Mouse (Mus musculus) left cerebral cortex, postnatal 4 days (tissue): Measurements from ENCODE around the gene Bcl7c. TPM values are rescaled to one million over a fixed set of nuclear protein-coding genes. Genes with fewer than 3 reads are reported as not detected.
A peak's percentile ranks its signal among the peaks of the same experiment; 100 is the strongest.
"Not testable (repeated sequence)": the region's sequence is repeated elsewhere in the genome, so short reads cannot be mapped to it uniquely, and the experiment has no call there.

Experiments used
- DNase-seq: peaks from one replicate; pipeline ENCODE4 v3.0.0-alpha.2; 2022
- intact Hi-C: fragments of 180-260 bp; cut with DNase I; formaldehyde crosslinking; loops from one replicate; pipeline ENCODE4 v1.15.1; 2025
- total RNA-seq, 2 experiments: library from RNA; stranded (reverse); gene quantifications; 2 replicates each; pipeline ENCODE4 v1.2.3; 2021

Bcl7c gene
- total RNA-seq, 2 experiments from 2014 or later, result 87.2 to 94.3 TPM

DNA sequence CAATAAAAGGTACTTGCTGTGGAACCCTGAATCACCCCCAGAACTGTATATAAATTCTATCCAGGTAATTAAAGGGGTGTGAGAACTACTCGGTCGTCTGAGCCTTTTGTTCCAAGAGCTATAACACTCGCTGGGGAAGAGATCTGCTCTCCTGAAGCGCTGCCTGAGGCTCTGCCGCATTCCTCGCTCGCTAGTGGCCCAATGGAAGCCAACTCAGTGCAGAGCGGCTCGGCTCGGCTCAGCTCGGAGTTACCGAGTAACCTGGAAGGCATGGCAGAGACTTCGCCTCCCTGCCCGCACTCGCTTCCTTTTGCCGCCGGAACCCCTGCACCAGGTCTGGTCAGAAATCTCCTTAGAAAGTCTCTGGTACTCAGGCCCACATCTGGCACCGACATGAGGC, 56.7 kb downstream of the Bcl7c start:
- intact Hi-C loops, result no loop called here

DNA sequence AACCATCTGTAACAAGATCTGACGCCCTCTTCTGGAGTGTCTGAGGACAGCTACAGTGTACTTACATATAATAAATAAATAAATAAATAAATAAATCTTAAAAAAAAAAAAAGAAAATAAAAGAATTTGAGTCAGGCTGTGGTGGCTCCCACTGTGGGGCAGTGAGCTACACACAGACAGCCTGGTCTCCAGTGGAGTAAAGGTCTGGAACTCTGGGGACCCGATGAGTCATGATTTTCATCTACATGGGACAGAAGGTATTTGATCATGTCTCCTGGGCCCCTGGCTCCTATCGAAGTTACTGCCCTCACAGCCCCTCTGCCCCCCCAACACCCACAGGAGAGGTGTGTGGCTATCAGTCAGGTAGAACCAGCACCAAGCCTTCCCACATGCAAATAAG, 57.1 kb downstream of the Bcl7c start:
- DNase-seq, result no peak
- intact Hi-C loops, result no loop called here

More for the DNA sequence above, 56.7 kb downstream of the Bcl7c start:
- no peak for DNase-seq

DNA sequence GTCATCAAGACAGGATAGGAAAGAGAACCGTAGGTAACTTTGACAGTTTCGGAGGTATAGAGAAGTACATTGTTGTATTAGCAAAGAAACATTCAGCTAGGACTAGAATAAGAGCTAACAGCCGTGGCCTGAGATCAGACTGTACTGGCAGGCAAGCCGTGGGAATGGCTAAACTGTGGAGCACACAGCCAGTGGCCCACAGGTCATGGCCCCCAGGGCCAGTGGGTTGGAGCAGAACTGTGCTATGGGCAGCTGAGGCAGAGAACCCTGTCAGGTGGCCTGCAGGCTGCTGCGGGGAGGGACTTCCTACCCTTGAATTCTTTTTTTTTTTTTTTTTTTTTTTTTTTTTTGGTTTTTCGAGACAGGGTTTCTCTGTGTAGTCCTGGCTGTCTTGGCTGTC, 59.5 kb downstream of the Bcl7c start:
- no peak for DNase-seq
- intact Hi-C loops, result no loop called here

DNA sequence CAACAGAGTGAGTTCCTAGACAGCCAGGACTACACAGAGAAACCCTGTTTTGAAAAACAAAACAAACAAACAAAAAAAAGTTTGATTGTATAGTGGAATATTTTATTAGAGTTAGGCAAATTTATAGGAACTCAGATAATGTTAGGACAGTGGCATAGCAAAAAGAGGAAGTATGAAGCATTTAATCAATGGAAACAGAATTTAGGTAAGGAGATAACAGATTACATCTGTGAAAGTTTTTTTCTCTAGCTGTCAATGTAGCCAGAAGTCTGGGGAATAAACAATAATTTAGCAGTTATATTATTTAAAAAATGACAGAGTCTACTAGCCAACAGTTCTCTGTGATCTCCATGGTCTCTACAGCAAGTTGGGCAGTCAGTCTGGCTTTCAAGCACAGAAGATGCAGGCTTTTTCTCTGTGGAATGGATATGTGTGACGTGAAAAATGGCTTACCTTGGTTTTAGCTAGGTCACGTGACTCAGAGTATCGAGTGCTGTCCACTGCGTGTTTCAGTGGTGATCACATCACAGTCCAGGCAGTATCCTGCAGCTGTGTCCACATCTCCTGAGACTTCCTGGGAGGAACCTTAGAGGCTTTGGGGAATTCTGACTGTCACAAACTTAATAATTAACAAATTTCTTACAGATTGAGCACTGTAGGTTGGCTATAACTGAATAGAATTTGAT, 60.1 kb downstream of the Bcl7c start:
- no peak for DNase-seq
- intact Hi-C loops, result no loop called here

DNA sequence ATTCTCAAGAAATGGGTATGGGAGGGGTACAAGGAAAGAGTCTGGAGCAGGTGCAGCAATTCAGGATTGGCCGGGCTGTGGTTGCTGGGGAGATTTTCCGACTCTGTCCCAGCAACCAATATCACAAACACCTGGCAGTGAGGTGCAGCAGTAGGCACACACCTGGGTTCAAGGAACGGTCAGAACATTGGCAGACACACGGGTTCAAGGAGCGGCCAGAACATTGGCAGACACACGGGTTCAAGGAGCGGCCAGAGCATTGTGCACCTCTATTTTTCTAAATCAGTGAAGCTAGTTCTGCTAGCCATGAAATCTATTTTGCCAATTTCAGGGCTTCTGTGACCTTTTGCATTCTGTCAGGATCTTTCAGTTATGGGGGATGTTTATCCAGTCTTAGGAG, 61.2 kb downstream of the Bcl7c start:
- DNase-seq, intact Hi-C loops: not testable (repeated sequence)

DNA sequence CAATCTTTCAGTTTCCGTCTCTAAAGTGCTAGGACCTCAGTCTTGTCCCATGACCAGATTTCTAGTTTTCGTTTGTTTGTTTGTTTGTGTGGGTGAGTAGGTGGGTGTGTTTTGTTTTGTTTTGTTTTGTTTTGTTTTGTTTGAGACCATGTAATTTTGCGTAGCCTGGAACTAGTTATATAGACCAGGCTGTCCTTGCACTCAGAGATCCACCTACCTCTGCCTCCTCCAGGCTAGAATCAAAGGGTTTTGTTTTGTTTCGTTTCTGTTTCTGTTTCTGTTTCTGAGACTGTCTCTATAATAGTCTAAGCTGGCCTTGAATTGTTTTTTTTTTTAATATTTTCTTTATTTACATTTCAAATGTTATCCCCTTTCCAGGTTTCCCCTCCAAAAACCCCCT, 62.4 kb downstream of the Bcl7c start:
- no peak for DNase-seq
- intact Hi-C loops, result no loop called here

DNA sequence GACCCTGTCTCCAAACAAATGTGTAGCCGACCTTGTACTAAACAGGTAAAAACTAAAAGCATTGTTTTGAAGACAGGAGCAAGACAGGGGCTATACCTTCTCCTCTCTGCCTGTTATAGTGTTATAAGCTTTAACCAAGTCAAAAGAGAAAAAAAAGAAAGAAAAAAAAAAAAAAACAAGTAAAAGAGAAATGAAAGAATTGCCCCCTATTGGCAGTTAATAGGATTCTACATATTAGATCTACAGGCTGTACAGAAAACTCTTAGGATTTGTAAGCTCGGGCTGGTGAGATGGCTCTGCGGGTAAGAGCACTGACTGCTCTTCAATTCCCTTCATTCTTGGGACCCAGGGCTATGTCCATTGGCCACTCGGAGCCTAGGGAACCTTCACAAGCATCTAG, 66.5 kb downstream of the Bcl7c start:
- DNase-seq, result no peak
- intact Hi-C loops, result no loop called here

DNA sequence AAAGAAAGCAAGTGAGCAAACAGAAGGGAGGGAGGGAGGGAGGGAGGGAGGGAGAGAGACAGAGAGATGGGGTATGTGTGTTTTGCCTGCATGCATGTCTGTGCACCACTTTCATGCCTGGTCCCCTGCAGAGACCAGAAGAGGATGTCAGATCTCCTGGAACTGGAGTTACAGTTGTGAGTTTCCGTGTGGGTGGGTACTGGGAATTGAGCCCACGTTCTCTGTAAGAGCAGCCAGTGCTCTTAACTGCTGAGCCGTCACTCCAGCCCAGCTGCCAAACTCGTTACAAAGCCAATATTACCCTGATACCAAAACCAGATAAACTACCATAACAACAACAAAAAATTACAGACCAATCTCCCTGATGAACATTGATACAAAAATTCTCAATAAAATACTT, 67.5 kb downstream of the Bcl7c start:
- no peak for DNase-seq
- intact Hi-C loops, result no loop called here

DNA sequence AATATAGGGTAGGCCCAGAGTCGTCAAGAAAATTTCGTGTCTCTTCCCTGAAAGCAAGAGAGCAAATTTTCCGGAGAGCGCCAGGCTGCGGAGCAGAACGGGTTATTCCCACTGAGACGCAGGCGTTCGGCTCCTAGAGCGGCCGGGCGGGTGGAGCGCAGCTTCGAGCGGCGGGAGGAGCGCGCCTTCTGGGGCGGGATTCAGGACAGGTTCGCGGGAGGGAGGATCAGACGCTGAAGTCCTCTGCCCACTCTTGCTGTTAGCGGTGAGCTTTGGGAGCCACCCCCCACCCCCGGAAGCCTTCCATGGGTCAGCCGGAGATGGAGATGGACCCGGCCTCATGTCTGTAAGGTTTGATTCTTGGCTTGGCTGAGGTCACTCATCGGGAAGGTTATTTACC, 71.8 kb downstream of the Bcl7c start:
- peak; percentile 79 for DNase-seq
- intact Hi-C loops, result no loop called here

DNA sequence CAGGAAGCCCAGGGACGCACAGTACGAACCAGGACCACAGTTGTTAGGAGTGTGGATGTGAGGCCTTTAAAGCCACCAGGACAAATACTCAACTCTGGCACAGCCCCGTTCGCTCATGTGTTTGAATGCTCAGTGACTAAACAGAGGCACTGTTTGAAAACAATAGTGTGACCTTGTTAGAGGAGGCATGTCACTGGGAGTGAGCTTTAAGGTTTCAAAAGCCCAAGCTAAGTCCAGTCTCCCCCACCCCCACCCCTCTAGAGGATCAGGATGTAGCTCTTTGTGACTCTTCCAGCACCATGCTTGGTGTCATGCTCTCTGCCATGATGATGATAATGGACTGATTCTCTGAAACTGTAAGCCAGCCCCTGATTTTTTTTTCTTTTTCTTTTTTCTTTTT, 77.3 kb downstream of the Bcl7c start:
- intact Hi-C loops, result no loop called here
- no peak for DNase-seq

DNA sequence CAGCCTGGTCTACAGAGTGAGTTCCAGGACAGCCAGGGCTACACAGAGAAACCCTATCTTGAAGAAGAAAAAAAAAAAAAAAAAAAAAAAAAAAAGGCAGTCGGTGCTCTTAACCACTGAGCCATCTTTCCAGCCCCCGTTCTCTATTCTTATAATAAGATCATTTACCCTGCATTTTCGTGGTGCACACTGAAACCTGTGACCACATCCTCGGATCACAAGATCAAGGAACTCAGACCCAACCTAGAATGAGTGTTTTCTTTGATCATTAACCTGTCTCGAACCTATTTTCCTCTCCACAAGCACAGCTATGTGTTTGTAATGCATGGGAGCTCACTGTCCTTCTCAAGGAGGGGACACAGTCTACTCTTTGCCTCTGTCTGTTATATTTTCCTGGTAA, 80.1 kb downstream of the Bcl7c start:
- DNase-seq, result no peak
- intact Hi-C loops, result no loop called here

DNA sequence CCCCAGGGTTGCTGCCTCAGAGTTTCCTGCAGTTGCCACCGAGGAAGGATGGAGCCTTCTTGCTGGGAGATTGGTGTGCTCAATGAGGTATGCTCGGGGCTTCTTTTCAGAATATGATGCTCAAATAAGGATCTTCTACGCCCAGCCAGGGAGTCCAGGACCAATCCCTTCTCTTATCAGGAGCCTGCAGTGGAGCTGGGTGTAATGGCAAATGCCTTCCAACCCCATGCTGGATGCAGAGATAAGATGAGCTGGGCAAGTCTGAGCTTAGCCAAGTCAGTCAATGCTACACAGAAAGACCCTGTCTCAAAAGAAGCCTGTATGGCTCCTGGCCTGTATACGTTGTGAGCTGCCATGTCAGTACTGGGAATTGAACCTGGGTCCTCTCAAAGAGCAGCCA, 82.3 kb downstream of the Bcl7c start:
- intact Hi-C loops, result no loop called here
- no peak for DNase-seq

DNA sequence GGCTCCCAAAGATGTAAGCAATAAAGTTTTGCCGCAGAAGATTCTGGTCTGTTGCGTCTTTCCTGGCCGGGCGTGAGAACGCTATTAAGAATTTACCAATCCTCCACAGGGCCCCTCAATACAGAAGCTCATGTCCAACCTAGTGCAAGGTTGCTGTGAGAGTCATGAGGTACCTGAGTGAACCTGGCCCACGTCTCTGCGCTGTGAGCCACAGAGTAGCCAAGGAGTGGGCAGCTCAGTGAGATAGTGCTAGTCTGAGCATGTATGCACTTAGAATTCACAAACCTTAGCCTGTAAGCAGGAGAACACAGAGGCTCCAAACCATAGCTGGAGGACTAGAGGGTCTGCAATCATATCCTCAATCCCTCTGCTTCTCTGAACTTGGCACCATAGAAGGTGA, 82.7 kb downstream of the Bcl7c start:
- intact Hi-C loops, result no loop called here
- no peak for DNase-seq

DNA sequence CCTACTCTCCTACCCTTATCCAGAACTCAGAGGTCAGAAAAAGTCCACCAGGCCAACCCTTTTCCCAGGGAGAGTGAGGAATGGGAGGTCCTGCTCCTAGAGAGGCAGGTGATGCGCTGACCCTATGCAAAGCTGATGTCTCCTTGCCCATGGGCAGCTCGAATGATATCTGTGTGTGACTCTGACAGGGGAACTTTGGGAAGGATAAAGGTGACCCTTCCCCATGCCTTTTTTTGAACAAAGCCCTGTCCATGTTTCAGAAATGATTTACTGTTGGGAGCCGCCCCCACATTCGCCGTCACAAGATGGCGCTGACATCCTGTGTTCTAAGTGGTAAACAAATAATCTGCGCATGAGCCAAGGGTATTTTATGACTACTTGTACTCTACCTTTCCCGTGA, 90.3 kb downstream of the Bcl7c start:
- DNase-seq, intact Hi-C loops: not testable (repeated sequence)

DNA sequence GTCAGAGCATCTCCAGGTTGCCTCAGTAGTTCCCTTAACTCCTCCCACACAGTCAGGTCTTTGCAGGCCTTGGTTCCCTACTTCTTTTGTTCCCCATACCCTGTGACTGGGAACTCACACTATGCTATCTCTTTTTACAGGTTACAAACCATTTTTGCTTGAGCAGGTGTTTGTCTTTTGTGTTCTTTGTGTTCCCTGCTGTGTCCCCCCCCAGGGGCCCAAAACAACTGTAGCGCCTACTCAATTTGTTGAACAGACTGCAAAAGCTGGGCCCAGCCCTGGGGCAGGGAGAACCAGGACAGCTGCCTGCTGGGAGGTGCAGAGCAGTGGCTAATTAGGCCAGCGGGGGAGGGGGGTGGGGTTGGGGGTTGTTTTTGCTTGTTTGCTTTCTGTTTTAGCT, 90.8 kb downstream of the Bcl7c start:
- no peak for DNase-seq
- intact Hi-C loops, result no loop called here

DNA sequence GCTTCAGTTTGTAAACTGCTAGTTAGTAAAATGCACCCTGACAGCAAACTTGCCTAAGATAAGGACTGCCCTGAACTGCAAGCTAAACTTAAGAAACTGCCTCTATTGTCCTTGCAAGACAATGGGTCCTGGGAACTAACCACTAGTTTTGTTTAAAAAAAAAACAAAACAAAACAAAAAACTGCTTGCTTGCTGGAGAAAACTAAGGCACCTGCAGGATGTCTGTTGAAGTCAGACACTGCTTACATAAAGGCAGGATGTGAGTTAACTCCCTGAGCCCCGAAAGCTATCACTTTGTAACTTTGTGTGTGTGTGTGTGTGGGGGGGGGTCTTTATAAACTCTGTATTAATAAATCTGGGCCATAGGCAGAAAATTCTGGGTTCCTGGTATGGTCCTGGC, 91.9 kb downstream of the Bcl7c start:
- intact Hi-C loops, result no loop called here

DNA sequence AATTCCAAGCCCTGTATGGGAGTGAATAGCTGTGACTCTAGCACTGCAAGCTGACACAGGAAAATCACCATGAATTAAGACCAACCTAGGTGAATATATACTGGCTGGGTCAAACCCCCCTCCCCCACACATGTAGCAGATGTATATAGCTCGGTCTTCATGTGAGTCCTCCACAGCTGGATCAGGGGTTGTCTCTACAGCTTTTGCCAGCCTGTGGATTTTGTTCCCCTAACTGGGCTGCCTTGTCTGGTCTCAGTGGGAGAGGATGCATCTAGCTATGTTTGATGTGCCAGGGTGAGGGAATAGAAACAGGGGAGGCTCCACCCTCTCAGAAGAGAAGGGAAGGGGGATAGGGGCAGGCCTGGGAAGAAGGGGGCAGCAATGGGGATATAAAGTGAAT, 92.4 kb downstream of the Bcl7c start:
- DNase-seq, result no peak
- intact Hi-C loops, result no loop called here

More for the DNA sequence above, 91.9 kb downstream of the Bcl7c start:
- no peak for DNase-seq

DNA sequence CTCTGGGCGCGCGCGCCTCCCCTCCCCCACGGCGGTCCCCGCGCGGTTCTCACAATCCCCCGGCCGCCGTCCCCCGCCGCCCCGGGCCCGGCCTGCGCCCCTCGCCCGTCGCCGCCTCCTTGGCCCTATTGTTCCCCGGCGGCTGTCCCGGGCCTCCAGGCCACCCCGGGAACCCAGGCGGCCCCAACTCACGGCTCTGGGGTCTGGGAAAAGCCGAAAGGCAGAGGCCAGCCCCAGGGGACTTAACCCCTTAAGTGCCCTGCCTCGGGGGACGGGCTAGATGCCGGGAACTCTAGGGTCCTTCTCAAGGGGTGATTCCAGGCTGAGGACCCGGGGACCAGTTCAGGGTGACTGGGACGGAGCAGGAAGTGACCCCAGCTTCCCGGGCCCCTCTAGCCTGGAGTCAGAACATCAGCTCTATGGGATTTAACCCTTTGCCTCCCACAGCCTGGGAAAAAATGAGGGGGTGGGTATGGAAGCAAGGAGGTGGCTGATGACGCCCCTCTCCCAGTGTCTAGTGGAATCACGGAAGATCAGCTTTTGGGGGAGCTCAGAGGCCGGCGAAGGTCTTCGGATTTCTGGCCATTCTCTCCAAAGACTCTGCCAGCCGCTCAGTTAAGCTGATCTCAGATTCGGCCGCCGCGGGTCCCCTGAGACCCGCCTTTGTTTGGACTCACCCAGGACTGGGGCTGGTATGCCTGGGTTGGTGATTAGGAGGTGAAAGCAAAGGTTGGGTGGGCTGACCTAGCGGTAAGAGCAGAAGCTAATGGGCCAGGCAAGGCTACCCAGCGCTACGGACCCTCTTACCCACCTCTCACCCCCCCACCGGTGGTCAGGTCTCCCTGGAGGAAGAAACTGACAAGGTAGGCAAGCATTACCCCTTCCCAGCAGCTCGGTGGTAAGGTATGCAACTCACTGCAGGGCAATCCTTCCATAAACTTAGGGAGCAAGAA, 93.6 kb downstream of the Bcl7c start, which contains the start of gene Zfp629:
Zfp629 (minus strand) TSS at position 907 of the 953 bp plus-strand sequence.
- peak; percentile 87 for DNase-seq
- intact Hi-C loops, result no loop called here

DNA sequence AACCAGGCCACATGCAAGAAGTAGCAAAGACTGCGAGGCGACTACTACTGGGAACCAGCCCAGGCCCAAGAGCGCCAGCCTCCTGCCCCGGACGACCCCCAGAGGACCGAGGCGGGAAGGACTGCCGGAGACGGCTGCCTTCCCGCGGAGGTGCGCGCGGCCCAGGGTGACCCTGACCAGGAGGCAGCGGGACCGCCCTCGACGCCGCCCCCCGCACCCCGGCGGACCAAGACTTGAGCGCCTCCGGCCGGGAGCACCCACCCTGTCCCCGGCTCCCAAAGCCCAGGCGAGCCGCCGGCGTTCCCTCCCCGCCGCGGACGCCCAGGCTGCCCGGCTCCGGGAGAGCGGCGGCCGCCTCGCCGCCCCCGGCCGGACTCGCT, 94.2 kb downstream of the Bcl7c start:
- intact Hi-C loops, result no loop called here
- DNase-seq, result peak; percentile 28

DNA sequence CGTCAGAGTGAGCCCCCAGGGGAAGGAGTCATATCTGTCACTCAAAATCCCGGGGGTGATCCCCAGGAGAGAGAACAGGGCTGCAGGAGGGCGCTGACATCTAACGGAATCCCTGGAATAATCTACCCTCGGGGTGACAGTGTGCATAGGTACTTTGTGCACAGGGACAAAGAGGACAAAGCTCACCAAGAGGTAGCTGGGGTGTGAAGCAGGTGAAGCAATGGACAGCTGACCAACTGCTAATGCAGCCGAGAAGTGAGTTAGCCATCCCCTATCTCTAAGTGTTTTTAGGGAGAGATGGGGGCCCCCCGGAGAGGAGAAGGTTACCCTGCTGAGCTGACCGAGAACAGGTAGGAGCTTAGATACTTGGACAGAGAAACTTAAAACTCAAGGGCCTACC, 94.6 kb downstream of the Bcl7c start:
- DNase-seq, result no peak
- intact Hi-C loops, result no loop called here

DNA sequence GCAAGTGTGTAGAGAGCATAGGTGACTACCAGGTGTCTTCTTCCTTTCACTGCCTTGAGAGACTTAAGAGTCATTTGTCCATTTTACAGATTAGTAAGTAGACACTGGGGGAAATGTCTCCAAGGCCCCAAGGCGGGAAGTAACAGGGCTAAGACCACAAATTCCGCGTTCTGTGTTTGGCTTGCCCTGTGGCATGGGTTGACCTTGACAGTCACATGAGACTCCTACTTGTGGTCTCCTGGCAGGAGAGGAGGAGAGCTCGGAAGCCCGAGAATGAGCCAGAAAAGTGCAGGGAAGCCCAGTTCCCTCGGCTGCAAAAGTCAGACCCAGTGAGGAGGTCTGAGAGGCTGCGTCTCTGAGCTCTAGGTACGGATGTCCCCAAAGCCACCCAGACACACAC, 95.2 kb downstream of the Bcl7c start:
- intact Hi-C loops, result no loop called here
- DNase-seq, result no peak

DNA sequence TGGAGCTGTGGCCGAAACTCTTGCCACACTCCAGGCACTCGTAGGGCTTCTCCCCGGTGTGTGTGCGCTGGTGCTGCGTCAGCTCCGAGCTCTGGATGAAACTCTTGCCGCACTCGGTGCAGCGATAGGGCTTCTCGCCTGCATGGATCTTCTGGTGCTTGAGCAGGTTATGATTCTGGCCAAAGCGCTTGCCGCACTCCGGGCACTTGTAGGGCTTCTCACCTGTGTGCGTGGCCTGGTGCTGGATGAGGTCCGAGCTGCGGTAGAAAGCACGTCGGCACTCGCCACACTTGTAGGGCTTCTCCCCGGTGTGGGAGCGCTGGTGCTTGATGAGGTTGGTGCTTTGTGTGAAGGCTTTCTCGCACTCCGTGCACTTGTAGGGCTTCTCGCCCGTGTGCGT, 97.2 kb downstream of the Bcl7c start:
- intact Hi-C loops, result no loop called here

More for the DNA sequence above, 97.2 kb downstream of the Bcl7c start:
- DNase-seq, result no peak
